Mouse (Mus musculus) induced T-regulatory cell, adult 2 months (primary cell): ENCODE data around the gene Ccdc113.

ENCODE experiments used
- DNase-seq: peaks from one replicate; pipeline ENCODE4 v3.0.0-alpha.2; 2012; ENCODE audit warnings: low read depth

Gene Ccdc113

DNA sequence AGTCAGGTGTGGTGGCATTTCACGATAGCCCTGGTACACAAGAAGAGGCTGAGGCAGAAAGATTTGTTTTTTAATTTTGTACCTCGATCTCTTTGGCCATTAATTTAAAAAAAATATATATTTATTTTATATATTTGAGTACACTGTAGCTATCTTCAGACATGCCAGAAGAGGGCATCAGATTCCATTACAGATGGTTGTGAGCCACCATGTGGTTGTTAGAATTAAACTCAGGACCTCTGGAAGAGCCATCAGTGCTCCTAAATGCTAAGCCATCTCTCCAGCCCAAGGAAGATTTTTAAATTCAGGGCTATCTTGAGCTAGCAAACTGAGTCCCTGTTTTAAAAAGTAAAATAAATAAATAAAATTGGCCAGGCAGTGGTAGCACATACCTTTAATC lies 68.3 kb downstream of the Ccdc113 start:
- DNase-seq = no peak

GRCm38 (mm10) chr8:95606509-95606908 lies 72.6 kb downstream of the Ccdc113 start:
- DNase-seq = peak; percentile 23

GRCm38 (mm10) chr8:95607210-95607609 lies 73.3 kb downstream of the Ccdc113 start:
- no peak for DNase-seq
